Mouse (Mus musculus) Patski (cell line): ENCODE results near the gene Chfr. TPM values are rescaled to one million over a fixed set of nuclear protein-coding genes. Genes with fewer than 3 reads are reported as not detected.
A peak's percentile ranks its signal among the peaks of the same experiment; 100 is the strongest.

ENCODE experiments used
- ATAC-seq: fragments of 100-300 bp; one replicate; pipeline ENCODE4 v1.8.0; 2021
- CTCF ChIA-PET: fragments of 350-600 bp; sonication (Branson Sonifier 250); formaldehyde crosslinking; loops from one replicate; lab custom pipeline; 2022; ENCODE audit warnings: inconsistent platforms; lab: Charles Lee
- POLR2A ChIA-PET: fragments of 350-600 bp; sonication (Branson Sonifier 250); formaldehyde crosslinking; loops from one replicate; lab custom pipeline; 2022; ENCODE audit warnings: antibody characterized with exemption, inconsistent platforms; lab: Charles Lee
- DNase-seq: peaks from one replicate; pipeline ENCODE4 v3.0.0-alpha.2; 2011; ENCODE audit warnings: low read depth, low spot score
- H3K27me3 ChIP-seq: fragments of 371-371 bp; one replicate; pipeline ENCODE4 v1.5.1; 2021
- CTCF ChIP-seq: fragments of 100-300 bp; IDR thresholded peaks from one replicate; pipeline ENCODE4 v1.5.1; 2021
- in situ Hi-C: fragments of 300-500 bp; cut with MboI; formaldehyde crosslinking; loops from 3 replicates; pipeline ENCODE4 v1.11.1; 2018; ENCODE audit warnings: low pct_unique_long_range_greater_than_20kb, mixed read lengths
- polyA plus RNA-seq: library from polyadenylated mRNA; unstranded; gene quantifications from one replicate; pipeline ENCODE4 v1.2.3, GENCODE M21; 2021

Gene Chfr
- polyA plus RNA-seq, 1 experiment from 2014 or later = 43.4 TPM

DNA sequence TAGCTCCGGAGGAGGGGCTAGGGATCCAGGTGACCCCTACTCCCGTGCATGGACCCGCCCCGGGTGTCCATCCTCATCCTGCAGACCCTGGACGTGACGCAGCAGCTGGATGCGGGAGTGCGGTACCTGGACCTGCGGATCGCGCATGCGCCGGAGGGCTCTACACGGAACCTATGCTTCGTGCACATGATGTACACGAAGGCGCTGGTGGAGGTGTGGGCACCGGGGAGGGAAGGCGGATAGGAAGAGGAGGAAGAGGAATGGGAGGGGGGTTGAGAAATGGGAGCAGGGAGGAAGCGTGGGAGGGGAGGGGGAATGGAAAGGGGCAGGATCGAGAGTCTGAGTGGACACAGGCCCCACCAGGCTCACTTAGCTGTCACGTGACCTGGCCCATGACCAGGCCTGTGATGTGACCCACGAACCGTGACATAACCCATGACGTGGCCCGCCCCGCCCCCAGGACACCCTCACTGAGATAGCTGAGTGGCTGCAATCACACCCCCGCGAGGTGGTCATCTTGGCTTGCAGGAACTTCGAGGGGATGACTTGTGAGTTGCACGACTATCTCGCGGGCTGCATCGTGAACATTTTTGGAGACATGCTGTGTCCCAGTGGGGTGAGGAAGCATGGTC, 33.8 kb upstream of the Chfr start:
- no peaks in the 10 kb centered on the region for H3K27me3 ChIP-seq
- ChIA-PET CTCF (no interaction called here), POLR2A (no interaction called here)
- DNase-seq = no peak
- no peak for ATAC-seq
- TF ChIP-seq CTCF = no peak
- in situ Hi-C loops = loop anchor here (10.0 kb wide), 1 partner anchor 47 kb away; no protein-coding TSS in a partner anchor

DNA sequence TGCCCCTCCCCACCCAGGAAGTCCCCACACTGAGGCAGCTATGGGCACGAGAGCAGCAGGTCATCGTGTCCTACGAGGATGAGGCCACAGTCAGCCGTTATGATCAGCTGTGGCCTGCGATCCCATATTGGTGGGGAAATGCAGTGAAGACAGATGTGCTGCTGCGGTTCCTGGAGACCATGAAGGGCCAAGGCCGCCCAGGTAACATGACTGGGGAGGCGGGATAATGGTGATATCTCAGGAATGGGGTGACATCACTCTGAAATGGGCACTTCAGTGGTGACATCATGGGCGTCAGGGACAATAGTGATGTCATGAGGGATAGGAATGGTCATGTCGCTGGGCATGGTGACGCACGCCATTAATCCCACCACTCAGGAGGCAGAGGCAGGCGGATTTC, 33.2 kb upstream of the Chfr start:
- CTCF ChIA-PET = no interaction called here
- DNase-seq = no peak
- no peak for TF ChIP-seq CTCF
- in situ Hi-C loops = loop anchor here (10.0 kb wide), 1 partner anchor 48 kb away; no protein-coding TSS in a partner anchor
- POLR2A ChIA-PET = no interaction called here
- H3K27me3 ChIP-seq = no peaks in the 10 kb centered on the region
- ATAC-seq = no peak

DNA sequence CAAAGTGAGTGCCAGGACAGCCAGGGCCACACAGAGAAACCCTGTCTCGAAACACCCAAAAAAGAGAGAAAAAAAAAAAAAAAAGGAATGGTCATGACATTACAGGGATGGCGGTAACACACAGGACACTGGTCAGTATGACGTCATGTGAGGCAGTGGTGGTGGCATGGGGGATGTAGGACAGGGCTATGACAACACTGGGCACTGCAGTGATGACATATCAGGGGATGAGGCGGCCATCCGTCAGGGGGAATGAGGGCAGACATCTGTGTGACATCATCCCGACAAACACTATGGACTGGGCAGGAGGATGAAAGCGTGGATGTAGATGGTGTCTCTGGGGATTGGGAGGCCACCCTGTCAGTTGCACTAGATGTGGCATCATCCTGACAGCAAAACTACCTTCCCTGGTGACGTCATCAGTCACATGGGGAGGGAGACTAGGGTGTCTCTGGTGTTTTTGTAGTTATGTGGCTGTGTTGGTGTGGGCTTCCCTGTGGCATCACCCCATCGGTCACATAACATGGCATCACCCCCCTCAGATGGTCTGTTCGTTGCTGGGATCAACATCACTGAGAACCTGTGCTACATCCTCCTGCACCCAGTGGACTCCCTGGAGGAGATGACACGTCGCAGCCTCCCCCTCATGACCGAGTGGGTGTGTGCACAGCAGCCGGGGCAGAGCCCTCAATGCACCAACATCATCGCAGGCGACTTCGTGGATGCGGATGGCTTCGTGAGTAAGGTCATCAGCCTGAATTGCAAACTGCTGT, 32.6 kb upstream of the Chfr start:
- in situ Hi-C loops = loop anchor here (10.0 kb wide), 1 partner anchor 48 kb away; no protein-coding TSS in a partner anchor
- CTCF ChIA-PET = no interaction called here
- DNase-seq = no peak
- POLR2A ChIA-PET = no interaction called here
- no peaks in the 10 kb centered on the region for H3K27me3 ChIP-seq
- no peak for TF ChIP-seq CTCF
- ATAC-seq = no peak

DNA sequence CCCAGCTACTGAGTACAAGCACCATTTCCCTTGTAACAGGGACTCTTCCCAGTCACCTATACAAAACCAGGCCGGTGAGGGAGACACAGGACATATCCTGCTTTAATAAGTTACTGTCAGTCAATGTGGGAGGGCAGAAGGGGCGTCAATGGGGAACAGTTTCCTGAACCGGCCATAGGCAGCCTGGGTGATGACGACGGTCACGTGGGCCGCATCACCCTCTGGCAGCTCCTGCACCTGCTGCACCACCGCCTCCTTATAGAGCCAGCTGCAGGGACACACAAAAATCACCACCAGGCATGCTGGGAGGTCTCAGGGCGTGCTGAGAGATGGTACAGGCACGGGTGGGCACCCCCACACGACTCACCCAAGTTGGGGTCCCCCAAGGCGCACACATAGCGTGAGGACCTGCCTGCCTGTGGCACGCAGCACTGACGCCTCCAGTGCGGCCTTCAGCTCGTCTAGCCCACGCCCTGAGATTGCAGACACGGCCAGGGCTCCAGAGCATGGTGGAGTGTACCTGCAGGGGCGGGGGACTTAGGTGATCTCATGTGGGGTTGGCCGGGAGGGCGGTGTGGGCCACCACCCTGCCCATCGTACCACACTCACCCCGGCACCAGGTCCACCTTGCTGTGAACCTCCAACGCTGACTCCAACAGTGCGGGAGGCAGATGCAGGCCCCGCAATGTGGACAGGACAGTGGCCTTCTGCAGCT, 31.6 kb upstream of the Chfr start:
- no peak for ATAC-seq
- DNase-seq = no peak
- H3K27me3 ChIP-seq = no peaks in the 10 kb centered on the region
- TF ChIP-seq CTCF = no peak
- POLR2A ChIA-PET = interaction anchor here (1.2 kb wide), 1 partner anchor 10 kb away, joined by 3 read pairs; the partner anchor contains the start of gene Gm35315
- CTCF ChIA-PET = no interaction called here
- in situ Hi-C loops = loop anchor here (10.0 kb wide), 1 partner anchor 49 kb away; no protein-coding TSS in a partner anchor

DNA sequence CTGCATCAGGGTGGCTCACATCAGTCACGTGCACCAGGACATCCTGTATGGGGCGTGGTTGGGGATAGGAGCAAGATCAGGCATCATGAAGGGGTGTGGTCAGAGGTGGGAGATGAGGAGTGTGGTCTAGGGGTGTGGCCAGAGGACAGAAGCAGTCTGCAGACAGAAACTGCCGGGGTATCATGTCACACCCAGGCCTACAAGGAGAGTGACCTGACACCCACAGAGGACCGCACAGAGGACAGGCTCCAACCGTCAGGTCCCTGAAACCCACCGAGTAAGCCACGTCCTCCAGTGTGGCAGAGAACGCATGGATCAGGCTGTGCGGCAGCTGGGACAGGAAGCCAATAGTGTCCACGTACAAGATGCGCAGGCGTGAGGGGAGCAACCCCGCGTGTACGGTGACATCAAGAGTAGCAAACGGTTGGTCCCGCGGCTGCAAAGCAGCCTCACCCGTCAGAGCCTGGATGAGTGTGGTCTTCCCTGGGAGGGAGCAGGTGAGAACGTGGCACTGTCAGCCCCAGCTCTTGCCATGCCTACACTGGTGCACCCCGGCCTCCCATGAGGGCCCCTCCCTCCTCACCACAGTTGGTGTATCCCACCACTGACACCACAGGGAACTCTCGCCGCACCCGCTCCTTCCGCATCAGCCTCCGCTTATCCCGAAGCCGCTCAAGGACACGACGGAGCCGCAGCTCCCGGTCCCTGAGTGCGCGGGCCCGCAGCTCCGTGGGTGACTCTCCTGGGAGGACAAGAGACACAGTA, 30.8 kb upstream of the Chfr start:
- ATAC-seq = no peak

DNA sequence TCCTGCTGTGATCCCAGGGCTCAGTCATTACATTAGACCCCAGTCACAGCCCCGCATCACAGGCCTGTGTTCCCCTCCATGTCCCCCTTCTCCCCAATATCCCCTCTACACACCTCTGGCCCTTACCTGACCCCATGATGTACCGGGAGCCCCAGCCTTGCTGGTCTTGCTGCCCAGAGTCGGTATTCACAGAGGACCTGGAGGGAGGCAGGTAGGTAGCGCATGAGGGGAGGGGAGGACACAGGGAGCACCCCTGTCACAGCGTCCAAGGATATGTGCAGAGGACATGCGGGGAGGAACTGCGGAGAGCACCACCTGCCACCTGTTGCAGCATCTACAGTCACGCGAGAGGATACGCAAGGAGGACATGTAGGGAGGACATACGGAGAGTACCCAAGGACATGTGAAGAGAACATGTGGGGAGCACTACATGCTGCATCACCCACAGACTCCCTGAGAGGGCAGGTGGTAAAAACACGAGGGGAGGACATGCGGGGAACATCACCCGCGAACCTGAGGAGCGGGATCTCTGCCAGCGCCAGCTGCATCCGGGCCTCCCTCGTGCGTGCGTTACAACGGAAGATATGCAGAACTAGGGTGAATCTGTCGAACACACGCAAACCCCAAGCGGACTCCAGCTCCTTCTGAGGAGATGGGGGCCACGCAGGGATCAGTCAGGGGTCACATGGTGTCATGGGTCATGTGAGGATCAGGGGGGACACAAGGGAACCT, 29.3 kb upstream of the Chfr start:
- in situ Hi-C loops = loop anchor here (10.0 kb wide), 1 partner anchor 52 kb away; no protein-coding TSS in a partner anchor
- ATAC-seq (no peak), DNase-seq (no peak)
- ChIA-PET POLR2A (interaction anchor here (1.8 kb wide), 1 partner anchor 11 kb away, joined by 5 read pairs; the partner anchor contains the start of gene Gm35315), CTCF (no interaction called here)
- no peaks in the 10 kb centered on the region for H3K27me3 ChIP-seq
- TF ChIP-seq CTCF = no peak

More for the DNA sequence above, 30.8 kb upstream of the Chfr start:
- no peak for TF ChIP-seq CTCF
- POLR2A ChIA-PET = interaction anchor here (1.2 kb wide), 1 partner anchor 10 kb away, joined by 3 read pairs; the partner anchor contains the start of gene Gm35315
- CTCF ChIA-PET = no interaction called here
- in situ Hi-C loops = loop anchor here (10.0 kb wide), 1 partner anchor 50 kb away; no protein-coding TSS in a partner anchor
- H3K27me3 ChIP-seq = no peaks in the 10 kb centered on the region
- no peak for DNase-seq

DNA sequence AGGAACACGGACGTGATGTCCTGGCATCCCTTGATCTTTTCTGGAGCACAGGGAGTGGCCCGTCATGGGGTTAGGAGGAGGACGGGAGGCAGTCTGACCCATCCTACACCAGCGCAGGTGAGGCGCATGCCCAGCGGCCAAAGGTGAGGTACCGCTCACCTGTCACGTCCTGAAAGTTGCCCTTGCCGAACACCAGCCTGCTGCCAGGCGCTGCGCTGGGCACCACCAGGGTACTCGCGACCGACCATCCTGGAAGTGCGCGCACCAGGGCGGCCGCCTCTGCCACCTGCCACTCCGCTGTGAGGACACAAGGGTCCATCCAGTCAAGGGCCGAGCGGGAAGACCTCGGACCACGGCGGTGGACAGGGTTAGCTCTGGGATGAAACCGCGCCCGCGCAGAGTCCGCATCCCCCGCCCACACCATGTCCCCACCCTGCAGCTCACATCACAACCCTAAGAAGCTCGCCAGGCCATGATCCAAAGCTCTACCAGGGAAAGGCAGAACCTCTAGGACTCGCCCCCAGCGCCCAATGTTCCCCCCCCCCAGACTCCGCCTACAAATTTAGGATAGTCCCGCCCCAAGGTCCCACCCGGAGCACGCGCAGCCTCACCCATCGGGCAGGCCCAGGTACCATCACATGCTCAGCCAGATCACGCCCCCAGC, 28.6 kb upstream of the Chfr start:
- ChIA-PET POLR2A (interaction anchor here (0.6 to 1.8 kb wide), 2 partner anchors 12 to 1390 kb away, joined by 4 to 5 read pairs; partner anchors contain the start of gene Gm35315), CTCF (no interaction called here)
- ATAC-seq (no peak), DNase-seq (no peak)
- TF ChIP-seq CTCF = no peak
- H3K27me3 ChIP-seq = no peaks in the 10 kb centered on the region
- in situ Hi-C loops = loop anchor here (10.0 kb wide), 1 partner anchor 52 kb away; no protein-coding TSS in a partner anchor

DNA sequence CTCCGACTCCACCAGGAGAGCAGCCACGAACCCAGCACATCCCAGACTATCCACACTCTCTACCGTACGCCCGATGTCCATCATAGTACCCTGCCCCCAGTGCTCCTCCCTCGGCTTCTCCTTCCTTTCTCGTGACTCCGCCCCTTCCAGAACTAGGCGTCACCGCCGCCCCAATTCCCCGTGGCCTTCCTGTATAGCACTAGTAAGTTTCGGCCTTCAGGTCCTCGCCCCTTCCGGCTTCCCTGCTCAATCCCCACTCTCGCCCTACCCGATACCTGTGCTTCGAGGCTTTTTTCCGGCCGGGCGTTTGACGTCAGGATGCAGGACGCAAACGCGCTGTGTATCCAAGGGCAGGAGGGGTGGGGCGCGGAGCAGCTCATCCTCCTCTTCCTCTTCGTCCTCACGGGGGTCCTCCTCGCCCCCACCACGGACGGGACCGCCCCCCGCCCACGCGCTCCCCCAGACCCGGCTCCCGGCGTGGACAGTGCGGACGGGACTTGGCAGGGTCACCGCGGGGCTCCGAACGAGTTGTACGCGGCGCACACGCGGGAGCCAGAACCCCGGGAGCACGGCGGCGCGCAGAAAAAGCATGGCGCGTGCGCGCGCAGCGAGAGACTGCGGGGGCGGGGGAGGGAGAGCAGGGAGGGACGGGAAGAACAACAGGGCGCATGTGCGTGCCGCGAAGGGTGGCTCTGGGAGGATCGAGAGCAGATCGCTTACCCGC, 27.9 kb upstream of the Chfr start, which contains the start of gene Gtpbp6:
TSS of gene Gtpbp6 (minus strand) at position 617 of the 724 bp plus-strand sequence.
- DNase-seq (peak; percentile 95), ATAC-seq (peak; percentile 87)
- in situ Hi-C loops = loop anchor here (10.0 kb wide), 1 partner anchor 53 kb away; no protein-coding TSS in a partner anchor
- ChIA-PET POLR2A (interaction anchor here (0.6 to 1.8 kb wide), 2 partner anchors 13 to 1390 kb away, joined by 4 to 5 read pairs; partner anchors contain the start of gene Gm35315), CTCF (no interaction called here)
- no peak for TF ChIP-seq CTCF
- no peaks in the 10 kb centered on the region for H3K27me3 ChIP-seq
